Mouse (Mus musculus): Measurements from ENCODE around the gene Ednra.

The Ednra gene

DNA sequence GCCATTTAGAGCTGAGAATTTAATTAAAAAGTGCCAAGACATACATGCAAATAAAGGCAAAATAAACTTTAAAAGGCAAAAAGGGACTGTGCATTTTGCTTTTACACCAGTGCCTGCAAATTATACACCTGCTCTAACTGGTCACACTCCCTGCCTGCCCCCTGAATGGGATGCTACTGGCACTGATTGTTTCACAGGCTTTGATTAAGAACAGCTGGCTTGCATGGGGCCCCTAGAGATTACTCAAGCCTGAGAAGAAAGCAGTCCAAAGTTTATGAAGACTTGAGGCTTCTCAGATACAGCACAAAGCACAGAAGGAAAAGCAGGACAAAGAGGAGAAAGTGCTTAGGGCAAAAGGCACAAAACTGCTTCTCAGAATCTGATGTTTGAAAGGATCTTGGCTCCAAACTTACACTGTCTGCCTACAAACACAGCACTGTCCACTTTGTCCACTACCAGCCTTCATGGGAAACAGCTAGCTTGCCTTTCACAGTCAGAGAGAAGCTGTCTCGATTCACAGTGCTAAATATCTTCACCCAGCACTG, 73.5 kb downstream of the Ednra start:
- DNase-seq (ENCODE audit: extremely low spot score), result no peak

DNA sequence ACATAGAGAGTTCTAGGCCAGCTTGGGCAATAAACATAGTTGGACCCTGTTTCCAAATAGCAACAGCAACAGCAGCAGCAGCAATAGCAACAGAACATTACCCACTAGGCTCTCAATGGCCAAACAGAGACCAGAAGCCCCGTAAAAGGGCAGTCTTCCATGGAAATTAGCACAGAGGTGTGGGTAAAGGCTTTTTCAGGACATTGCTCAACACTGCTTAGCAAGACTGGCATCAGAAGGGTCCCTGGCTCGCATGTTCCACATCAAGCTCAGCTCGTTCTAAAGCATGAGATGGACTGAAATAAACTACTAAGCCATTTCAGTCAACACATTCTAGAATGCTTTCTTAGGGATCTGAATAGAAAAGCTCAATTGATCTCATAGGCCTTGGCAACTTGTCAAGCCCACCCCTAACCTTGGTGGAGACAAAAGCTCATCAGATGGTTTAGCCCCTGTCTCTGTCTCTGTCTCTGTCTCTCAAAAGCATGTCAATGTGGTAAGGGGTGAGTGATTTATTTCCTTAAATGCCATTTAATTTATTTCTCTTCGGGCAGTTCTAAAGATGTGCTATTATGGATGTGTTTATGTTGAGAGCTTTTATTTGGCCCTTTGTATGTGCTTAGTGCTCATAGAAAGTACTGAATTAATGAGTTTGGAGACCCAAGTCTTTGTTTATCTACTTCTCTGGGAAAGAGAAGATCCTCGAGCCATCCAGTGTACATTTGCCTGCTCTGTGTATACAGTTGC, 84.0 kb downstream of the Ednra start:
- no peak for DNase-seq (ENCODE audit: extremely low spot score)

DNA sequence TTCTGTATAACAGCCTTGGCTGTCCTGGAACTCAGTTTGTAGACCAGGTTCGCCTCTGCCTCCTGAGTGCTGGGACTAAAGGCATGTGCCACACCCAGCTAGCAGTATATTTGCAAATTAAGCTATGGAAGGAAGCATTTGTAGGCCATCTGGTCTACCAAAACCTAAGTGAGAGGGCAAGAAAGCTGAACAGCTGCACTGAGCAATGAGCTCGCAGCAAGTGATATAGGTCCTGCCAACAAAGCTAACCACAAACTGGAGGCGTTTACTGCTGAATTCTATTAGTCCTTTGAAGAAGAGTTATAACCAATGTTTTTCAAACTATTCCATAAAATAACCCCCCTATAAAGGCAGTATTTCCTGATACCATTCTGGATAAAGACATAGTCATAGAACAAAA, 86.7 kb downstream of the Ednra start:
- no peak for DNase-seq (ENCODE audit: extremely low spot score)

DNA sequence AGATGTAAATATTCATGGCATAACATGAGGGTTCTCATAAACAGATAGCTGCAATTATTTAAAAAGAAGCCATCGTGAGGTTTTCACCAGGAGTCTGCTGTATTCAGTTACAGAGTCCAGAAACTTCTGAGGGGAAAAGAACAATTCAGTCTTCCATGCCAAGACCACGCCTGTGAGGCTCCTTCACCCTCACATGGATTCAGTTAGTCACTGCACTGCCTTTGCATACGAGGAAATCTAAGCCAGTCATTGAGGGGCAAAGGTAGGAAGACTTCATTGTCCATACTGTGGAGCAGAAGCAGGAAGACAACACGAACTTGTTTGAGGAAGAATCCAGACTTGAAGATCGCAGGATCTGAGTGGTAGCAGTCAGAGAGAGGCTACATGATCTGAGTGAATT, 90.2 kb downstream of the Ednra start:
- no peak for DNase-seq (ENCODE audit: extremely low spot score)

DNA sequence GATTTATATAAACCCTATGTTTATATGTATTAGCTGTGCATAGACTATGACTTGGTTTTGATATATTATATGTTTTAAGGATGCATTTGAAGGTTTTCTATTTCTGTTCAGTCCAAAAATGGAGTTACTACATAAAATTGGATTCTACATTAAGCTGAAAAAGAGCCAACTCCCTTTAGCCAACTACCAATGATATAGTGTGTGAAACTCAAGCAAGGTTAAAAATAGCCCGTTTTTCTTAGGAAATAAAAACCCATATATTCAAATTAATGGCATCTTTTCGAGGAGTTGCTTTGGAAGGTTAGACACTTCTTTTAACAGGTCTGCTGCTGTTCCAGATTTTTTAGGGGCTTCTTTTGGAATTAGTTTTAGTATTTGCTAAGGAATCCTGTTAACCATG, 91.1 kb downstream of the Ednra start:
- no peak for DNase-seq (ENCODE audit: extremely low spot score)

DNA sequence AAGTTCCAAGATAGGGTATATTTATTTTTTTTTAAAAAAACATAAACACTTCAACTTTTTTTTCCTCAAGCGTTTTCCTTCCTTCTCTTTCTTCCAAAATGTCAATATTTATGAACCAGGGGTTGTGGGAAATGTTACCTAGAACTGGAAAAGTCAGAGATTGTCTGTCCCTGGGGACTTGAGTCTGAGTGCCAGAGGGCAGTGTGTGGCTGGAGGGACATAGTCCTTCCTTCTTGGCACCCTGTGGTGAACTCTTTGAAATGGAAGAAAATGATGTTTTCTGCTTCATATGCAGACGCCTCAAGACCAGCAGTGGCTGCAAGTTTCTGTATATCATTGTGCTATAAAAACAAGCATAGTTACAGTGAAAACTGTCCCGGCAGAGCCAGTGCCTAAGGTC, 93.6 kb downstream of the Ednra start:
- DNase-seq (ENCODE audit: extremely low spot score), result no peak

DNA sequence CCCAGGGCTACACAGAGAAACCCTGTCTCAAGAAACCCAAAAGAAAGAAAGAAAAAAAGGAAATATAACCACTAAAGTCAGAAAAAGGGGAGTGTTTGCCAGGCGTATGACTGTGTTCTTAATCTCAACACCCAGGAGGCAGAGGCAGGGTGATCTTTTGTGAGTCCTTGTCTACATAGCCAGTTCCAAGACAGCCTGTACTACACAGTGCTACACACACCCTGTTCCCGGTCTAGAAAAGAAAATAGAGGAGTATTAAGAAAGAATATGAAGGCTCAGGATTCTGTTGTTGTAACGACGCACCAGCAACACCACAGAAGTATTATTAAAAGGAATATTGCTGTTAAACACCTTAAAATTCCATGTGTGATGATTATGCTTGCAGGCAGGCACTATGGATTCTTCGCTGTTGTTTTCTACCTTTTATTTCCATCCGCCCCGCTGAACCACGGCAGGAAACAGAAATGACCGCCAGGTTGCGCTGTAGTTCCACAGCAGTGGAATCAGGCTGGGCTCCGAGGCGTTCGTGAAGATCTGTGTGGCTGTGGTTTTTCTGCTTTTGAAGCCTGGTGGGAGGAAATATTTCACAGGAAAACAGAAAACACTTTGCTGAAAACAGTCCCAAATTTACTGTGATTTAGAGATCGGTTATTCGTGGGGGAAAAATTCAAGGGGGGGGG, 94.3 kb downstream of the Ednra start:
- DNase-seq (ENCODE audit: extremely low spot score), result peak; percentile 87

DNA sequence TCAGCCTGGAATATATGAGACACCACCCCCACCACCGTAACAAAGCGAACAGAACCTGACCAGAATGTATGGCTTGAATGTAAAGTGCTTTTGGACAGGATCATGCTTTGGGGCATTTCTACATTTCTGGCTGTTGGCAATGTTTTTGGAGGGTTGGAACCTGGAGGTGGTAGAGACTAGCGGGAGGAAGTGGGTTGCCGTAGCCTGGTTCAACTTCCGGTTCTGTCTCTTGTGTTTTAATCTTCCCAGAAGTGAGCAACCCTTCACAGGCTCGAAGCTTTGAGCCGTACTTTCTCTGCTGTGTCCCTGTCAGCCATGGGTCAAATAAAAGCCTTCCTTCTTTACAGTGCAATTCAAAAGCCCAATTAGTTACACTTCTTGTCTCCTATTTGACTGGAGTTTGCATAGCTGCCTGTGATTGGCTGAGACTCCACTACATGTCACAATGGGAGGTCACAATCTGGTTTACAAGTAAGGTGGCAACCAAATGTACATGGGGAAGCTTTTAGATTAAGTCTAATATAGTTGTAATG, 100.5 kb downstream of the Ednra start:
- no peak for DNase-seq (ENCODE audit: extremely low spot score)

DNA sequence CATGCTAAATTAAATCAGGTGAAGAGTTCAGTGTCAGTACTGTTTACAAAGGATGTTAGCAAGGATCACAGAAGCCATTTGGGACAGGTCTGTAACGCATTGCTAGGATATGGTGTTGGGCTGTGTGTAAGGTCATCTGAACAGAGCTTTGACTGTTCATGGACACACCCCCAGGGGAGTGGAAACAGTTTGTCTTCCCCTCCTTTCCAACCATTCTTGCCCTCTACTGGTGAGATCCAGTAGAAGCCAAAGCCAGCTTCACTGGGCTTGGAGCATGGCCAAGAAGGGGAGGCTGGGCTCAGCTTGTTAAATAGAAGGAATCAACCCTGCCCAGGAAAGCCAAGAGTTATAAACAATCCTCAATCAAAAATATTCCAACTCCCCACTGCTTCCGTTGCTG, 106.3 kb downstream of the Ednra start:
- no peak for DNase-seq (ENCODE audit: extremely low spot score)
